Mouse (Mus musculus) frontal cortex, adult 2 months (tissue): ENCODE results near the gene Anxa11. TPM values are rescaled to one million over a fixed set of nuclear protein-coding genes. Genes with fewer than 3 reads are reported as not detected.

Experiments used
- polyA plus RNA-seq: library from polyadenylated mRNA; depleted of rRNA; stranded (reverse); fragments of >200 nt; gene quantifications from 2 replicates; pipeline ENCODE4 v1.2.3, GENCODE M21; 2012; rRNA removed

The Anxa11 gene
- polyA plus RNA-seq, 1 experiment = 21.5 TPM

Other genes starting within 250 kb of the Anxa11 start
- 48.2 and 56.4 TPM in 2 replicates for gene Ppif, start 148.0 kb upstream of the Anxa11 start, polyA plus RNA-seq
- gene Zcchc24, start 73.1 kb upstream of the Anxa11 start, polyA plus RNA-seq = 46.0 and 46.3 TPM in 2 replicates
- 0.50 TPM in 1 of 2 replicates, not detected in the other for gene Plac9a, start 60.9 kb downstream of the Anxa11 start, polyA plus RNA-seq
- 3.2 and 3.5 TPM in 2 replicates for gene Tmem254a, start 85.5 kb downstream of the Anxa11 start, polyA plus RNA-seq
- gene Cphx1, start 96.1 kb downstream of the Anxa11 start, polyA plus RNA-seq = not detected in 2 replicates
- gene Duxbl1, start 136.4 kb downstream of the Anxa11 start, polyA plus RNA-seq = 1.5 and 2.4 TPM in 2 replicates
- 5.6 and 8.5 TPM in 2 replicates for gene Gm9780, start 200.6 kb downstream of the Anxa11 start, polyA plus RNA-seq
- 4.5 TPM in 1 of 2 replicates, not detected in the other for gene Tmem254c, start 225.2 kb downstream of the Anxa11 start, polyA plus RNA-seq
- gene Cphx2, start 239.4 kb downstream of the Anxa11 start, polyA plus RNA-seq = not detected in 2 replicates
- not detected in 2 replicates for gene Cphx3, start 240.1 kb downstream of the Anxa11 start, polyA plus RNA-seq